Mouse (Mus musculus) cortical plate, adult 2 months (tissue): ENCODE measurements at regions not wholly inside any gene's neighbourhood (a gene's known extent, or its start where the extent isn't known, plus 50 kb on each side); places are given as distances from the start of the nearest gene placed in this dataset.

ENCODE experiments used
- CTCF ChIP-seq: fragments of 200-500 bp; IDR thresholded peaks from 2 replicates; pipeline ENCODE4 v1.5.1; 2011; ENCODE audit warnings: mild to moderate bottlenecking, control low read depth, low read length; ENCODE audit not compliant: insufficient read depth; ENCODE audit errors: extremely low read depth
- POLR2A ChIP-seq: fragments of 200-500 bp; IDR thresholded peaks from 2 replicates; pipeline ENCODE4 v1.6.1; 2011; ENCODE audit warnings: mild to moderate bottlenecking, low read length, control low read depth; ENCODE audit not compliant: insufficient read depth; ENCODE audit errors: extremely low read depth

DNA sequence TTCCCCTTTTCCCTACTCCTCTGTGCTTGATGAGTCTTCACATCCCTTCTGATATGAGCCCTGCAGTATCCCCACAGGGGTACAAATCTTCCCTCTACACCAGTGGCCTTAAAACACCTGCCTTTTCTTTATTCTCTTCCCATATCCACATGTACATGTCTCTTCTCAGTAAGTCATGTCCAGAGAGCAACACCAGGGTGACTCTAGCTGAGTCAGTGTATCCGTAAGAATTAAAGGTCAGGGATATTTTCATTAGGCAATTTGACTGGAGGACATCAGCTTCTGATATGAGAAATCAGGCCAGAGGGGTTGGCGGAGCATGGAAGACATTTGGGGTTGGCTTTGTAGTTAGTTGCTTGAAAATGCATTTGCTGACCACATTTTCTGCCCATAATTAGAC, 190.8 kb upstream of the Myt1l start:
- TF ChIP-seq CTCF: no peak
- TF ChIP-seq POLR2A: no peak
